Mouse (Mus musculus): Measurements from ENCODE around the gene Trub1.

Gene Trub1

GRCm38 (mm10) chr19:57494020-57494419 is 41.3 kb downstream of the Trub1 start:
- no peak for DNase-seq (ENCODE audit: inconsistent ontology term)

GRCm38 (mm10) chr19:57498110-57498743 is 45.5 kb downstream of the Trub1 start:
- DNase-seq (ENCODE audit: inconsistent ontology term) = no peak

- DNase-seq (ENCODE audit: inconsistent ontology term) = no peak
Measured at GRCm38 (mm10) chr19:57498884-57499410, 46.2 kb downstream of the Trub1 start.

- no peak for DNase-seq (ENCODE audit: inconsistent ontology term)
Measured at GRCm38 (mm10) chr19:57500254-57500653, 47.5 kb downstream of the Trub1 start.

GRCm38 (mm10) chr19:57503144-57503543 is 50.4 kb downstream of the Trub1 start:
- DNase-seq (ENCODE audit: inconsistent ontology term) = no peak

- no peak for DNase-seq (ENCODE audit: inconsistent ontology term)
Measured at GRCm38 (mm10) chr19:57505048-57505932, 52.6 kb downstream of the Trub1 start.

- DNase-seq (ENCODE audit: inconsistent ontology term) = no peak
Measured at GRCm38 (mm10) chr19:57506591-57506990, 53.9 kb downstream of the Trub1 start.

GRCm38 (mm10) chr19:57508261-57508788 is 55.6 kb downstream of the Trub1 start:
- DNase-seq (ENCODE audit: inconsistent ontology term) = no peak

GRCm38 (mm10) chr19:57509758-57510319 is 57.1 kb downstream of the Trub1 start:
- no peak for DNase-seq (ENCODE audit: inconsistent ontology term)

GRCm38 (mm10) chr19:57510836-57511235 is 58.1 kb downstream of the Trub1 start:
- no peak for DNase-seq (ENCODE audit: inconsistent ontology term)

GRCm38 (mm10) chr19:57513123-57513522 is 60.4 kb downstream of the Trub1 start:
- DNase-seq (ENCODE audit: inconsistent ontology term) = no peak

GRCm38 (mm10) chr19:57521721-57522120 is 69.0 kb downstream of the Trub1 start:
- no peak for DNase-seq (ENCODE audit: inconsistent ontology term)

- peak; percentile 42 for DNase-seq (ENCODE audit: inconsistent ontology term)
Measured at GRCm38 (mm10) chr19:57523363-57523762, 70.7 kb downstream of the Trub1 start.

- no peak for DNase-seq (ENCODE audit: inconsistent ontology term)
Measured at GRCm38 (mm10) chr19:57525693-57526092, 73.0 kb downstream of the Trub1 start.

GRCm38 (mm10) chr19:57530212-57530611 is 77.5 kb downstream of the Trub1 start:
- DNase-seq (ENCODE audit: inconsistent ontology term) = no peak

GRCm38 (mm10) chr19:57534262-57534661 is 81.5 kb downstream of the Trub1 start:
- DNase-seq (ENCODE audit: inconsistent ontology term) = no peak

- no peak for DNase-seq (ENCODE audit: inconsistent ontology term)
Measured at GRCm38 (mm10) chr19:57536512-57536911, 83.8 kb downstream of the Trub1 start.

GRCm38 (mm10) chr19:57537510-57538182 is 84.9 kb downstream of the Trub1 start:
- DNase-seq (ENCODE audit: inconsistent ontology term) = no peak

- DNase-seq (ENCODE audit: inconsistent ontology term) = no peak
Measured at GRCm38 (mm10) chr19:57540118-57540517, 87.4 kb downstream of the Trub1 start.
